Mouse (Mus musculus): ENCODE measurements at regions not wholly inside any gene's neighbourhood (a gene's known extent, or its start where the extent isn't known, plus 50 kb on each side); places are given as distances from the start of the nearest gene placed in this dataset.

- Histone ChIP-seq H3K9me3 (replicated peaks) (no peaks in the 10 kb centered on the region), H3K4me1 (no peaks in the 10 kb centered on the region), H3K27me3 (ENCODE audit: low read depth, poor library complexity, severe bottlenecking) (no peaks in the 10 kb centered on the region), H3K27ac (replicated peaks) (no peak overlapping the region), H3K36me3 (no peaks in the 10 kb centered on the region), H3K4me3 (no peak overlapping the region)
- no peak for DNase-seq (ENCODE audit: low spot score)
- WGBS: 91% methylated on average over 6 of the region's 6 CpGs
Measured at GRCm38 (mm10) chr7:135767493-135767892, 51.3 kb upstream of the Mki67 start.

DNA sequence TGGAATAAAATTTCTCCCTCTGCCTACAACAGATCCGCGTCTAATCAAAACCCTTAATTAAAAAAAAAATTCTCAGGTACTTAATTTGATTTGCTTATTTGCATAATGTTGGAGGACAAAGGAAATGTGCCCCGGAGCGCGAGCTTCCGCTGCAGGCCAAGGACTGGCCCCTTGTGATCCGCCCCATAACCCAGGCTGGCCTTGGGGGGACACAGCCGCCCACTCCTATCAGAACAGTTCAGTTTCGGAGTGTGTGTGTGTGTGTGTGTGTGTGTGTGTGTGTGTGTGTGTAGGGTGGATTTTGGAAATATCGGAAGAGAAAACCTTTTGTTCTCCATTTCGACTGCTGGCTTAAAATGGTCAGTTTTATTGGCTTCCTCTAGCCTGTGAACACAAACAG, 51.9 kb upstream of the Mki67 start:
- H3K9me3 ChIP-seq (replicated peaks): no peaks in the 10 kb centered on the region
- no peaks in the 10 kb centered on the region for H3K4me1 ChIP-seq
- no peaks in the 10 kb centered on the region for H3K27me3 ChIP-seq (ENCODE audit: low read depth, poor library complexity, severe bottlenecking)
- H3K36me3 ChIP-seq: no peaks in the 10 kb centered on the region
- DNase-seq (ENCODE audit: low spot score): no peak
- H3K4me3 ChIP-seq: no peak overlapping the region
- no peak overlapping the region for H3K27ac ChIP-seq (replicated peaks)
- 89% methylated on average over 11 of the region's 11 CpGs for WGBS

DNA sequence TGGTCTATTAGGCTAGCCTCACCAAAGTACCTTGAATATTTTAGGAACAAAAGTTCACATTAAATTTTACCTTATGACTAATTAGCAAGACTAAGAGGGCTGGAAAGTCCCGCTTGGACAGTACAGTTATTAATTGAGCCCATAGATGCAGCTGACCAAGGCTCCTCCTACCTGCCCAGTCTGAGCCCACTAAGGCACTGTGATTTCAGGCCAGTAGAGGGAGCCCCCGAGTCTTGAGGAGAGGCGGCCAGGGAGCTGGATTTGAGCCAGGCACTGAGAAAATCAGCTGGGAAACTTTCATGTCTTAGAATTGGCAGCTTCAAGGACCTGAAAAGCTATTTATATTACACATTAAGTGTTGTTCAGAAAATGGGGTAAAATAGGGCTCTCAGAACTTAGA, 52.4 kb upstream of the Mki67 start:
- Histone ChIP-seq H3K4me3 (no peak overlapping the region), H3K36me3 (no peaks in the 10 kb centered on the region), H3K27me3 (ENCODE audit: low read depth, poor library complexity, severe bottlenecking) (no peaks in the 10 kb centered on the region), H3K27ac (replicated peaks) (no peak overlapping the region), H3K9me3 (replicated peaks) (no peaks in the 10 kb centered on the region), H3K4me1 (no peaks in the 10 kb centered on the region)
- peak; percentile 69 for DNase-seq (ENCODE audit: low spot score)
- WGBS: 15% methylated on average over 3 of the region's 3 CpGs

GRCm38 (mm10) chr7:135769082-135769673, 53.0 kb upstream of the Mki67 start:
- H3K9me3 ChIP-seq (replicated peaks): no peaks in the 10 kb centered on the region
- no peak overlapping the region for H3K4me3 ChIP-seq
- DNase-seq (ENCODE audit: low spot score): no peak
- no peaks in the 10 kb centered on the region for H3K27me3 ChIP-seq (ENCODE audit: low read depth, poor library complexity, severe bottlenecking)
- H3K27ac ChIP-seq (replicated peaks): no peak overlapping the region
- no peaks in the 10 kb centered on the region for H3K4me1 ChIP-seq
- H3K36me3 ChIP-seq: no peaks in the 10 kb centered on the region
- 89% methylated on average over 21 of the region's 21 CpGs for WGBS

DNA sequence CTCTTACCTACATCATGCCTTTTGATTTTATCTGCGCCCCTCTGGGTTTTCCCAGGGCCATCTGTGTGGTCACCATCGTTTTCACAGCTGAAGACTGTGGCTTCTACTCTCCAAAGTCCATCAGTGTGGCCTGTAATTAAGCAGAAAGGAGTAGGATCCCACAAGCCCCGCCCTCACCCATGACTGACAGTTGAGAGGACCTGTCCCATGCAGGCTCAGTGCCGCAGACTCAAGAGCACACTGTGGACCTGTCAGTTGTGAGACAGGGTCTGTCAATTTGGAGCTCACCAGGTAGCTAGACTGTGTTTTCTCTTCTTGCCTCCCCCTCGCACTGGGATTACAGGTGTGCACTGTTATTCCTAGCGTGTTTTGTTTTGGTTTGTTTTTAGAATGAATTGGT, 53.9 kb upstream of the Mki67 start:
- H3K36me3 ChIP-seq: no peaks in the 10 kb centered on the region
- no peaks in the 10 kb centered on the region for H3K9me3 ChIP-seq (replicated peaks)
- no peak overlapping the region for H3K4me3 ChIP-seq
- WGBS: 66% methylated on average over 6 of the region's 6 CpGs
- H3K4me1 ChIP-seq: no peaks in the 10 kb centered on the region
- H3K27me3 ChIP-seq (ENCODE audit: low read depth, poor library complexity, severe bottlenecking): no peaks in the 10 kb centered on the region
- no peak overlapping the region for H3K27ac ChIP-seq (replicated peaks)
- no peak for DNase-seq (ENCODE audit: low spot score)

- H3K9me3 ChIP-seq (replicated peaks): no peaks in the 10 kb centered on the region
- no peaks in the 10 kb centered on the region for H3K27me3 ChIP-seq (ENCODE audit: low read depth, poor library complexity, severe bottlenecking)
- no peak overlapping the region for H3K27ac ChIP-seq (replicated peaks)
- WGBS: 83% methylated on average over 7 of the region's 7 CpGs
- no peaks in the 10 kb centered on the region for H3K36me3 ChIP-seq
- no peak overlapping the region for H3K4me3 ChIP-seq
- no peak for DNase-seq (ENCODE audit: low spot score)
- no peaks in the 10 kb centered on the region for H3K4me1 ChIP-seq
Measured at GRCm38 (mm10) chr7:135775832-135776433, 59.8 kb upstream of the Mki67 start.

GRCm38 (mm10) chr7:135790167-135790566, 74.0 kb upstream of the Mki67 start:
- no peak overlapping the region for H3K27ac ChIP-seq (replicated peaks)
- 72% methylated on average over 1 of the region's 1 CpGs for WGBS
- no peaks in the 10 kb centered on the region for H3K27me3 ChIP-seq (ENCODE audit: low read depth, poor library complexity, severe bottlenecking)
- peaks cover 15% of the 10 kb centered on the region for H3K4me1 ChIP-seq
- no peak overlapping the region for H3K4me3 ChIP-seq
- no peak for DNase-seq (ENCODE audit: low spot score)
- H3K36me3 ChIP-seq: no peaks in the 10 kb centered on the region
- H3K9me3 ChIP-seq (replicated peaks): no peaks in the 10 kb centered on the region

- WGBS: 0% methylated on average over 3 of the region's 3 CpGs
- Histone ChIP-seq H3K27me3 (ENCODE audit: low read depth, poor library complexity, severe bottlenecking) (no peaks in the 10 kb centered on the region), H3K36me3 (no peaks in the 10 kb centered on the region), H3K4me3 (no peak overlapping the region), H3K9me3 (replicated peaks) (no peaks in the 10 kb centered on the region), H3K27ac (replicated peaks) (no peak overlapping the region), H3K4me1 (peaks cover 18% of the 10 kb centered on the region)
- DNase-seq (ENCODE audit: low spot score): peak; percentile 70
Measured at GRCm38 (mm10) chr7:135790978-135791377, 74.8 kb upstream of the Mki67 start.

DNA sequence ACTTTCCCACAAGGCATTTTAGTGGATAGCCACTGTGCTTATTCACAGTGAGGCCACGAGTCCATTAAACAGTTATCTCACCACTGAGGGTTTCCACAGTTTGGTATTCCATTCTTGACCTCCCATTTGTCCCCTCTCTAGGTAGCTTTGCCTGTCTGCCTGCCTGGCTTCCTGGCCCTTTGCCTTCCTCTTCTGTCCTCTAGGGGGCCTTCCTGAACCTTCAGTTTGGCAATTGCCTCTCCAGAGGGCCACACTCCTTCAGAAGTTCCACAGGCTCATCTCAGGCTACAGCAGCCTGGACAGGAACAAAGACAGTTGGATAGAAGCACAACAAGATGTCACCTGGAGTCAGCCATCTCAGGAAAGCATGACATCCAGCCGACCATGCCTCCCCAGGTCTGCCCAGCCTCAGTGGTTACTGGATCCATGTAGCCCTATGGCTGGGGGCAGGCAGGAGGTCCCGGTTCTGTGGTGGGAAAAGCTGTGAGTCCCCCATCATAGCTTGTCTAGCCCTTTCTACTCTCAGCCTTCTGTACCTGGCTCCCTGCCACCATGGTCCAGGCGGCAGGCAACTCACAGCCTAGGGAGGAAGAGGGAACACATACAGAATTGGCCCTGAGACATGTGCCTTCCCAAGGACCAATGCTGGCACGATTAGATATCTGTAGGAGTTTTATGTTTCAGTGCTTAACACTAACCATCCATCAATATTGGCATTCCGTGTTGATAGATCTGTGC, 76.0 kb upstream of the Mki67 start:
- Histone ChIP-seq H3K9me3 (replicated peaks) (no peaks in the 10 kb centered on the region), H3K4me3 (no peak overlapping the region), H3K27me3 (ENCODE audit: low read depth, poor library complexity, severe bottlenecking) (no peaks in the 10 kb centered on the region), H3K36me3 (no peaks in the 10 kb centered on the region), H3K27ac (replicated peaks) (0 out of 2 replicates have a peak overlapping the region, but pooled peaks have one; percentile 13), H3K4me1 (peaks cover 18% of the 10 kb centered on the region)
- 78% methylated on average over 6 of the region's 6 CpGs for whole genome bisulfite sequencing
- DNase-seq (ENCODE audit: low spot score): no peak

- Histone ChIP-seq H3K36me3 (no peaks in the 10 kb centered on the region), H3K4me1 (peaks cover 18% of the 10 kb centered on the region), H3K9me3 (replicated peaks) (no peaks in the 10 kb centered on the region), H3K27me3 (ENCODE audit: low read depth, poor library complexity, severe bottlenecking) (no peaks in the 10 kb centered on the region), H3K4me3 (no peak overlapping the region), H3K27ac (replicated peaks) (no peak overlapping the region)
- DNase-seq (ENCODE audit: low spot score): peak; percentile 57
- WGBS: 40% methylated on average over 8 of the region's 8 CpGs
Measured at GRCm38 (mm10) chr7:135792918-135793317, 76.8 kb upstream of the Mki67 start.

- Histone ChIP-seq H3K4me3 (no peak overlapping the region), H3K27me3 (ENCODE audit: low read depth, poor library complexity, severe bottlenecking) (no peaks in the 10 kb centered on the region), H3K9me3 (replicated peaks) (no peaks in the 10 kb centered on the region), H3K4me1 (peaks cover 24% of the 10 kb centered on the region), H3K27ac (replicated peaks) (peak overlapping the region; percentile 61; the same call in 1 of the 2 replicates), H3K36me3 (no peaks in the 10 kb centered on the region)
- WGBS: 37% methylated on average over 7 of the region's 7 CpGs
- DNase-seq (ENCODE audit: low spot score): no peak
Measured at GRCm38 (mm10) chr7:135794238-135794637, 78.1 kb upstream of the Mki67 start.

DNA sequence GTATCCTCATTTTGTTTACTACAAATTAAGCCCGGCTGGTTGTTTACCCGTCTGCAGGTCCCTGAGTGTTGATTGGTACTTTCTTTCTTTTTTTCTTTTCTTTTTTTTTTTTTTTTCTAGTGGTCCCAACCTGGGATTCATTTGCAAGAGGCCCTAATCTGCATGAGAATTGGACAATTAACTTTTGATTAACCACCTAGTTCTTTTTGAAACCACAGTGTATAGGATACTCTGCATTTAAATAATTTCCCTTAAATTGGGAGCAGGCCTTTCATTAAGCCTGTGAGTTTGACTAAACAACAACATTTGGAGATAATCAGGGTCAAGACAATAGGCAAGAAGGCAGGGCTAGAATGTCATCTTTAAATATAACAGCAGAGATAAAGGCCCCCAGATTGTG, 78.5 kb upstream of the Mki67 start:
- H3K27me3 ChIP-seq (ENCODE audit: low read depth, poor library complexity, severe bottlenecking): no peaks in the 10 kb centered on the region
- H3K27ac ChIP-seq (replicated peaks): no peak overlapping the region
- peaks cover 24% of the 10 kb centered on the region for H3K4me1 ChIP-seq
- no peaks in the 10 kb centered on the region for H3K9me3 ChIP-seq (replicated peaks)
- H3K36me3 ChIP-seq: no peaks in the 10 kb centered on the region
- no peak overlapping the region for H3K4me3 ChIP-seq
- WGBS: 43% methylated on average over 2 of the region's 2 CpGs
- DNase-seq (ENCODE audit: low spot score): no peak

GRCm38 (mm10) chr7:135798441-135798840, 82.3 kb upstream of the Mki67 start:
- 54% methylated on average over 2 of the region's 2 CpGs for WGBS
- peaks cover 24% of the 10 kb centered on the region for H3K4me1 ChIP-seq
- no peaks in the 10 kb centered on the region for H3K9me3 ChIP-seq (replicated peaks)
- H3K4me3 ChIP-seq: no peak overlapping the region
- no peaks in the 10 kb centered on the region for H3K36me3 ChIP-seq
- peak overlapping the region; percentile 13; the same call in 1 of the 2 replicates for H3K27ac ChIP-seq (replicated peaks)
- DNase-seq (ENCODE audit: low spot score): no peak
- no peaks in the 10 kb centered on the region for H3K27me3 ChIP-seq (ENCODE audit: low read depth, poor library complexity, severe bottlenecking)
